Mouse (Mus musculus) liver, postnatal 0 days (tissue): ENCODE data around the gene Tpsb2. TPM values are rescaled to one million over a fixed set of nuclear protein-coding genes. Genes with fewer than 3 reads are reported as not detected.

ENCODE experiments used
- ATAC-seq: fragments of 200-750 bp; cut with Nextera tagmentation; 2 replicates; pipeline ENCODE4 v1.8.0; 2017; ENCODE audit warnings: mild to moderate bottlenecking, moderate library complexity
- DNase-seq: peaks from one replicate; pipeline ENCODE4 v3.0.0-alpha.2; 2016
- H3K27ac ChIP-seq: fragments of 300-500 bp; sonication (generic); 2 replicates; pipeline ENCODE4 v1.5.1; 2014; ENCODE audit warnings: antibody characterized with exemption, moderate library complexity, mild to moderate bottlenecking, low read depth
- H3K27me3 ChIP-seq: fragments of 300-500 bp; sonication (generic); 2 replicates; pipeline ENCODE4 v1.6.1; 2014; ENCODE audit warnings: low read length, control low read depth, mixed read lengths; ENCODE audit not compliant: insufficient read depth
- H3K36me3 ChIP-seq: fragments of 300-500 bp; sonication (generic); replicated peaks from 2 replicates; pipeline ENCODE4 v1.6.1; 2014; ENCODE audit warnings: mild to moderate bottlenecking, control low read depth, low read length, moderate library complexity, mixed read lengths; ENCODE audit not compliant: insufficient read depth
- H3K4me1 ChIP-seq: fragments of 300-500 bp; sonication (generic); 2 replicates; pipeline ENCODE4 v1.6.1; 2014; ENCODE audit warnings: antibody characterized with exemption, mild to moderate bottlenecking, control low read depth; ENCODE audit not compliant: insufficient read depth
- H3K4me2 ChIP-seq: fragments of 300-500 bp; sonication (generic); 2 replicates; pipeline ENCODE4 v1.6.1; 2014; ENCODE audit warnings: low read depth, mild to moderate bottlenecking, low read length, moderate library complexity, mixed read lengths
- H3K4me3 ChIP-seq: fragments of 300-500 bp; sonication (generic); 2 replicates; pipeline ENCODE4 v1.5.1; 2014; ENCODE audit warnings: low read depth, low read length
- H3K9ac ChIP-seq: fragments of 300-500 bp; sonication (generic); replicated peaks from 2 replicates; pipeline ENCODE4 v1.6.1; 2014; ENCODE audit warnings: mild to moderate bottlenecking, moderate library complexity
- H3K9me3 ChIP-seq: fragments of 300-500 bp; sonication (generic); 2 replicates; pipeline ENCODE4 v1.6.1; 2016; ENCODE audit warnings: mild to moderate bottlenecking, control low read depth, low read length, mixed read lengths
- CTCF ChIP-seq: sonication (generic); IDR thresholded peaks from 2 replicates; pipeline ENCODE4 v1.5.1; 2016; ENCODE audit warnings: antibody characterized with exemption, low read depth
- EP300 ChIP-seq: IDR thresholded peaks from 2 replicates; pipeline ENCODE4 v1.6.1; 2016; ENCODE audit warnings: antibody characterized with exemption, low read depth, mild to moderate bottlenecking
- WGBS: fragments of 180-500 bp; shearing (Covaris S2); extraction: QIAGEN DNeasy Blood & Tissue Kit; methylation state at CpG from one replicate; pipeline ENCODE4 v1.1.7; 2014; ENCODE audit not compliant: insufficient replicate concordance; 5-methylcytosine and 5-hydroxymethylcytosine counted together
- polyA plus RNA-seq: library from polyadenylated mRNA; unstranded; fragments of >200 nt; fragmentation: Nextera tagmentation; extraction: Ambion mirVana; gene quantifications from 2 replicates; pipeline ENCODE4 v1.2.1, GENCODE M21; 2015

Tpsb2 gene
- polyA plus RNA-seq, 1 experiment from 2014 or later: 0.75 TPM

GRCm38 (mm10) chr17:25414917-25415316, 48.8 kb downstream of the Tpsb2 start:
- TF ChIP-seq EP300 (no peak), CTCF (no peak)
- Histone ChIP-seq H3K9ac (no peak overlapping the region), H3K9me3 (no peaks in the 10 kb centered on the region), H3K27ac (no peak overlapping the region), H3K4me1 (peaks cover 3% of the 10 kb centered on the region; the same call in 1 of the 2 replicates), H3K4me3 (no peak overlapping the region), H3K27me3 (no peaks in the 10 kb centered on the region), H3K36me3 (no peaks in the 10 kb centered on the region), H3K4me2 (no peak overlapping the region)
- WGBS: 62% methylated on average over 3 of the region's 3 CpGs
- ATAC-seq: no peak
- no peak for DNase-seq

DNA sequence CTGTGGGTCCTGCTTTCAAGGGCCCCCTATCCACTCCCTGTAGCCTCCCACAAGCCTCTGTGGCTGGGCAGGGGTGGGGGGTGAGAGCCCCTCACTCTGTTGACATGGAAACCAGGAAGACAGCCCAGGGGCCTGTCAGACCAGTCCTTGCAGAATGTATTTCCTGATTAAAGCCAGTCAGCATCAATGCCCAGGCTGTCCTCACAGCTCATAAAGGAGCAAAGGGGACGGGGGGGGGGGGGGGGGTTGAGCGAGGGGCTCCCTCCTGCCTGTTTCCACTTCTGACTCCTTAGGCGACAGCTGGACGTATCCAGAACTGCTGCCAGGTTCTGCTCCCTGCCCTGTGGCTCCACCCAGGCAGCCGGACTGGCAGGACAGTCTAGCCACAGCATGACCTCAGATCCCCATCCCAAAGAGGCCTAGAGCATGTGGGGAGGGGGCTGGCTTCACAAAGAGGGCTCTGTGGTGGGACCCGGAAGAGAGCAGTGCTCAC, 49.4 kb downstream of the Tpsb2 start:
- H3K27me3 ChIP-seq: no peaks in the 10 kb centered on the region
- no peaks in the 10 kb centered on the region for H3K9me3 ChIP-seq
- no peak overlapping the region for H3K4me2 ChIP-seq
- H3K4me3 ChIP-seq: no peak overlapping the region
- no peak for DNase-seq
- WGBS: 49% methylated on average over 4 of the region's 6 CpGs
- no peak overlapping the region for H3K9ac ChIP-seq
- no peak overlapping the region for H3K27ac ChIP-seq
- TF ChIP-seq CTCF (no peak), EP300 (no peak)
- peaks cover 3% of the 10 kb centered on the region; the same call in 1 of the 2 replicates for H3K4me1 ChIP-seq
- no peaks in the 10 kb centered on the region for H3K36me3 ChIP-seq
- no peak for ATAC-seq

GRCm38 (mm10) chr17:25416219-25416618, 50.1 kb downstream of the Tpsb2 start:
- Histone ChIP-seq H3K4me3 (no peak overlapping the region), H3K27ac (no peak overlapping the region), H3K9me3 (no peaks in the 10 kb centered on the region), H3K4me2 (no peak overlapping the region), H3K27me3 (no peaks in the 10 kb centered on the region), H3K4me1 (peaks cover 3% of the 10 kb centered on the region; the same call in 1 of the 2 replicates), H3K36me3 (no peaks in the 10 kb centered on the region), H3K9ac (no peak overlapping the region)
- ATAC-seq: no peak
- DNase-seq: peak; percentile 39
- 19% methylated on average over 3 of the region's 3 CpGs for WGBS
- TF ChIP-seq EP300: no peak
- TF ChIP-seq CTCF: no peak

DNA sequence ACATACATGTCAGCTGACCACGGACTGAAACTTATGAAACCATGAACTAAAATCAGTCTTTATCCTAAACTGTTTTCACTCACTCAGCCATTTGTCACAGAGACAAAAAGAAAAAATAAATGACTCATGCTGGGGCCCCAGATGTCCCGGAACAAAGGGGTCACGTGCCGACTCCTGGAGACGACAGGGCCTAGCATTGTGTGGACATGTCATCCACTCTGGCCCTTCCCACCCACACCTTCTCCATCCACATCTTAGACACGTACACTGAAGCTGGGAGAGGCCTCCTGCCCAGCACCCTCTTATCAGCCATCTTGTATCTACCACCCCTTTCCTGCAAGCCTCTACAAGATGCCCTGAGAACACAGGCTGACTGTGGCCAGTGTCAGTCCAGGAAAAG, 51.9 kb downstream of the Tpsb2 start:
- no peak overlapping the region for H3K27ac ChIP-seq
- ATAC-seq: no peak
- no peaks in the 10 kb centered on the region for H3K9me3 ChIP-seq
- no peak overlapping the region for H3K4me2 ChIP-seq
- H3K36me3 ChIP-seq: no peaks in the 10 kb centered on the region
- 70% methylated on average over 6 of the region's 6 CpGs for WGBS
- H3K4me3 ChIP-seq: no peak overlapping the region
- no peak for TF ChIP-seq CTCF
- no peak for TF ChIP-seq EP300
- no peaks in the 10 kb centered on the region for H3K27me3 ChIP-seq
- no peak overlapping the region for H3K9ac ChIP-seq
- DNase-seq: no peak
- H3K4me1 ChIP-seq: peaks cover 3% of the 10 kb centered on the region; the same call in 1 of the 2 replicates

Other genes starting within 250 kb of the Tpsb2 start
- gene Ptx4, start 245.5 kb upstream of the Tpsb2 start, polyA plus RNA-seq: not detected in 2 replicates
- gene Clcn7, start 232.9 kb upstream of the Tpsb2 start, polyA plus RNA-seq: 7.3 and 8.6 TPM in 2 replicates
- gene Ccdc154, start 203.8 kb upstream of the Tpsb2 start, polyA plus RNA-seq: not detected in 2 replicates
- not detected in 2 replicates for gene Gm38655, start 190.8 kb upstream of the Tpsb2 start, polyA plus RNA-seq
- 15.6 and 15.8 TPM in 2 replicates for gene BC003965, start 181.8 kb upstream of the Tpsb2 start, polyA plus RNA-seq
- 2.3 and 3.4 TPM in 2 replicates for gene Unkl, start 177.9 kb upstream of the Tpsb2 start, polyA plus RNA-seq
- 21.2 and 22.8 TPM in 2 replicates for gene Gnptg, start 126.2 kb upstream of the Tpsb2 start, polyA plus RNA-seq
- 19.1 and 19.7 TPM in 2 replicates for gene Tsr3, start 126.1 kb upstream of the Tpsb2 start, polyA plus RNA-seq
- 0.54 and 0.58 TPM in 2 replicates for gene Baiap3, start 109.9 kb upstream of the Tpsb2 start, polyA plus RNA-seq
- 155 and 164 TPM in 2 replicates for gene Ube2i, start 91.7 kb upstream of the Tpsb2 start, polyA plus RNA-seq
- gene Prss34, start 67.9 kb upstream of the Tpsb2 start, polyA plus RNA-seq: 11.1 and 15.4 TPM in 2 replicates
- gene Prss28, start 57.7 kb upstream of the Tpsb2 start, polyA plus RNA-seq: not detected in 2 replicates
- gene Prss29, start 47.7 kb upstream of the Tpsb2 start, polyA plus RNA-seq: not detected in 2 replicates
- 0.06 TPM in 1 of 2 replicates, not detected in the other for gene Tpsab1, start 20.7 kb upstream of the Tpsb2 start, polyA plus RNA-seq
- 0.21 TPM in 1 of 2 replicates, not detected in the other for gene Tpsg1, start 3.0 kb downstream of the Tpsb2 start, polyA plus RNA-seq
- 0.15 and 0.17 TPM in 2 replicates for gene Cacna1h, start 67.5 kb downstream of the Tpsb2 start, polyA plus RNA-seq
- gene Tekt4, start 88.3 kb downstream of the Tpsb2 start, polyA plus RNA-seq: 0.07 and 0.15 TPM in 2 replicates
- not detected in 2 replicates for gene Sstr5, start 131.0 kb downstream of the Tpsb2 start, polyA plus RNA-seq
- 0.08 TPM in 1 of 2 replicates, not detected in the other for gene Sox8, start 204.4 kb downstream of the Tpsb2 start, polyA plus RNA-seq
- 11.9 and 12.5 TPM in 2 replicates for gene Lmf1, start 212.8 kb downstream of the Tpsb2 start, polyA plus RNA-seq